Mouse (Mus musculus) embryo, embryonic 9.5 days (tissue): ENCODE results near the gene Syncrip.
A peak's percentile ranks its signal among the peaks of the same experiment; 100 is the strongest.

Experiments used
- DNase-seq: peaks from one replicate; pipeline ENCODE4 v3.0.0-alpha.2; 2017; ENCODE audit errors: extremely low spot score

Syncrip gene

GRCm38 (mm10) chr9:88482230-88482828 is at the start of gene Syncrip:
Gene Syncrip, minus strand, starts transcription at chr9:88482574.
- peak; percentile 99 for DNase-seq

GRCm38 (mm10) chr9:88529979-88530580 is 47.7 kb upstream of the Syncrip start:
- DNase-seq = no peak

DNA sequence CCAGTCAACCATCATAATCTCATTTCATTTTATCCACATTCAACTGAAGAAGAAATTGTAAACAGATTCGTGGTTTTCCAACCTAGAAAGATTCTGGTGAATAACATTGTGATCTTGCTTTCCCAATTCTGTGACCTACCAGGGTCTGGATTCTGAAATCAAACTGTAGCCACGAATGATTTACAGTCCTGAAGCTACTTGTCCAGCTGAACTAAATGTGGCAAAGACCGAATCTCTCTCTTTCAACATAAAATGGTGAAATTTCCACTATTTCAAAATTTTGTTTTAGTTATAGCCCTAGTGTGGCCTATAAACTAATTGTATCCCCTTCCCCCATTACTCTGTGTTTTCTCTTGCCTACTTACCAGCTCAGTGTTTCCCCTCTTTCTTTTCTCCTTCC is 47.2 kb upstream of the Syncrip start:
- no peak for DNase-seq

GRCm38 (mm10) chr9:88528736-88529135 is 46.4 kb upstream of the Syncrip start:
- no peak for DNase-seq

DNA sequence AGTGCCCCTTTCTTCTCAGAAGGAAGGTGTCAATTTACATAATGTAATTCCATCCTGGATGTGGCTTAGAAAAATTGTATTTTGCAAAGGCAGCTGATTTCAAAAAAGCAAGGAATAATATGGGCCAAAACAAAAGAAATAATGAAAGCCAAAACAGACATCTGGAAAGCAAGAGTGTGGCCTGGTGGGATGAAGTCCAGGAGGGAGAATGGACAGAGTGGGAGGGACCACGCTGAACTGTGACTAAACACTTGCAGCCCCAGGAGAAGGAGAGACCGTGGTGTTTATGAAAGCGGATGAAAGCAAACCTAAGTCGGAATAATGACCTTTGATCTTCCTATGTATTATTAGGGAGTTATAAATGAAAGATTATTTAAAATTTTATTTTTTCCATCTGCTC is 45.6 kb upstream of the Syncrip start:
- no peak for DNase-seq

DNA sequence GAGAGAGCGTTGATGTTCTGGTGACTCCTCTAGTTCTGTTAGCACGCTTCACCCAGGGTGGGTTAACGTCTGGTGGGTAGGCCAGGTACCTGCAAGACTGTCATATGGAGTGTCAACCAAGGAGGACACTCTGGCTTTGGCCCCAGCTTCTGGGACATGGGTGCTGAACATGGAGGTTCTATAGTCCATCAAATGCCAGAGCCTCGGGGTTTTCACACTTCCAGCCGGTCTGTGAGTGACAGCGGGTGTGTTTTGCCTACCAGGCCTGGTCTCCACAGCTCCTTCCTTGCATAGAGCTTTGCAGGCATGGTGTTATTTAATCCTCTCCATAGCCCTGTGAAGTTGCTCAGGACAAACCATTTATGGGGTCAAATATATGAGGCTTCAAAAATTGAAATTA is 43.0 kb upstream of the Syncrip start:
- DNase-seq = no peak

DNA sequence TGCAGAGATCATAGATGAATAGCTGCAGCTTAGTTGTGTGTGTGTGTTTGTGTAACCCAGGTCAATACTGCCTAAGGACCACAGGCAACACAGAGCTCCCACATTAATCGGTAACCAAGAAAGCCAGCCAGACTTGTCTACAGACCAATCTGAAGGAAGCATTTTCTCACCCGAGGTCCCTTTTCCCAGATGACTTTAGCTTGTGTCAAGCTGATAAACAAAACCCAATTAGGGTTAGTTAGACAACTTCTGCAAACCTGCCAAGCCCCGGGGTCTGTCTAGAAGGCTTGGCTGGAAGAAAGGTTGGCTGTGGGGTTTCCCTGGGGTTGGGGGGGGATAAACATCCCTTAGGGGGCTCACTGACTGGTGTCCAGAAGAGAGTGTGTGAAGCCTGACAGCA is 42.4 kb upstream of the Syncrip start:
- no peak for DNase-seq

DNA sequence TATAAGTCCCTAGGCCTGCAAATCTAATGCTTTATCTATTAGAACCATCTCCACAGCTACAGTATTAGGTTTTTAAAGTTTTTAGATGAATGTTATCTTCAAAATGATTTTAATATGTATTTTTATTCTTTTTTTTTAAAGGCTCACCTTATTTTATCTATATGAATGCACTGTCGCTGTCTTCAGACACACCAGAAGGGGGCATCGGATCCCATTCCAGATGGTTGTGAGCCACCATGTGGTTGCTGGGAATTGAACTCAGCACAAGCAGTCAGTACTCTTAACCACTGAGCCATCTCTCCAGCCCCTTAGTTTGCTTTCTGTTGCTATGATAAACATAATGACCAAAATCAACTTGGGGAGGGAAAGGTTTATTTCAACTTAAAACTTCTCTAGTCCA is 42.0 kb upstream of the Syncrip start:
- no peak for DNase-seq

DNA sequence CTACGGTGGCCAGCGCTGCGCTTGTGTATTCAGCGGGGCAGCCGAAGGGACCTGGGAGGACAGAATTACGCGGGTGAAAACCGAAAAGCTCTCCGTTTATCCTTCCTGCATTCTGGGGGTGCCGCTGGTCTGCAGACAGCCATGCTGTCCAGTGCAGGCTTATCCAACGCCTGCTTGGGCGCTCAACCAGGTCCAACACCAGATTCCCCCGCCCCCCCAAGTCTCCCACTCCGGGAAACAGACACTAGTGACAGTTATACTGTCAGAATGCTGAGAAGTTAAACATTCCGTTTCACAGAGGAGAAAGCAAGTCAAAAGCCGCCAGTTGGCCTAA is 40.9 kb upstream of the Syncrip start:
- no peak for DNase-seq

- DNase-seq = peak; percentile 98
Observed at GRCm38 (mm10) chr9:88522569-88523334, 40.4 kb upstream of the Syncrip start.

DNA sequence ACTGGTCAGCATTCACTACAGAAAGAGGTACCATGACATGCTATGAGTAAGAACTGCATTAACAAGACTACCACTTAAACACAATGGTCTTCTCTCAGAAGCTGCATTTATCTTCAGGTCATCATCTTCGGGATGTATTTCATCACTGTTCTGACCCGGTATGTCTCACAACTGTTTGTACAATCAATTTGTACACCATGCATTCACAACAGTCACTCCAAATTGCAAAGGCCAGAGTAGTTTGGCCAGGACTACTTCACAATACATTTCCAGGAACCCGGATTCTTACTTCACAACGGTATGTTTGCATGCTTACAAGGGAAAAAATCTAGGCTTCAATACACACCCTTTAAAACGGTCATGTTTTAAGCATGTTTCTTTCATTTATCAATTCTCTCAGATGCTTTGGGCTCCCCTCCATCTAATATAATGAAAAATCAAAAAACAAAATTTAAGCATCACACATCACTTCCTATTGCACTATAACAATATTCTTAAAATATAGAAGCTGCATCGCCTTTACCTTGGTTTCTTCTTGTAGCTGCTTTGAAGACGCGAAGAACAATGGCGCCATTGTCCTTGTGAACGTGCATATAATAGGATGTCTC is 39.7 kb upstream of the Syncrip start:
- no peak for DNase-seq

- DNase-seq = no peak
Observed at GRCm38 (mm10) chr9:88520849-88521483, 38.6 kb upstream of the Syncrip start.

GRCm38 (mm10) chr9:88520122-88520848 is 37.9 kb upstream of the Syncrip start:
- peak; percentile 53 for DNase-seq

- peak; percentile 52 for DNase-seq
Observed at GRCm38 (mm10) chr9:88519390-88520121, 37.2 kb upstream of the Syncrip start.

GRCm38 (mm10) chr9:88516361-88516995 is 34.1 kb upstream of the Syncrip start:
- DNase-seq = no peak

DNA sequence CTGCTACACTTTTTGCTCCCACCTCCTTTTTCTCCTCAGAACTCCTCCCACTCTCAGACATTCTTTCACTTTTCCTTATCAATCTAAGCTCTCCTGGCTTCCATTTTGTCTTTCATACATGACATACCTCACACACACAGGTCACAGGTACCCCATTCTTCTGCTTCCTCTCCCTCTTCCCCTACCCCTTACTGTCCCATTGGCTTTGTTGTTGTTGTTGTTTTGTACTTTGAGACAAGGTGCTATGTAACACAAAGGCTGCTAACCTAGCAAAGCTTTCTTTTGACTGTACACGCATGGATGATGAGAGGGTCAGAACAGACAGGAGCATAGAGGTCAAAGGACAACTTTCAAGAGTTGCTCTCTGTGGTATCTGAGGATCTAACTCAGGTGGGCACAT is 33.2 kb upstream of the Syncrip start:
- no peak for DNase-seq

- DNase-seq = no peak
Observed at GRCm38 (mm10) chr9:88501846-88502245, 19.5 kb upstream of the Syncrip start.

GRCm38 (mm10) chr9:88500112-88500511 is 17.7 kb upstream of the Syncrip start:
- DNase-seq = no peak

- no peak for DNase-seq
Observed at GRCm38 (mm10) chr9:88492522-88492921, 10.1 kb upstream of the Syncrip start.

DNA sequence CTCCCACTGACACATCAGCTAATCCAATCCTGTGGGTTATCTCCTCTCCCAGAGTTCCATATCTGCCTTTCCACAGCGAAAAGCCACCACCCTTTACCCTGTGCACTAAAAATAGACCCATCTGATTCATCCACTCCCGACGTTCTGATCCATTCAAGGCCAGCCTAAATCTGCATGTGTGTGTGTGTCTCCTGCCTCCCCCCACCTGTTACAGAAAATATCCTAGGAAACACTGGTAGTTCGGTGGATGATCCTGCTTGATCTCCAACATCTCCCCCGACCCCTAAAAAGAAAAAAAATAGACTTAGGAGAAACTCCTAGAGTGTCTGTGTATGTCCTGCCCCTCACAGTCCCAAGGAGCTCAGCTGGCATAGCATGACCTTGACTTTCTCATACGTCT is 2.2 kb upstream of the Syncrip start:
- no peak for DNase-seq
